Mouse (Mus musculus): ENCODE measurements at regions not wholly inside any gene's neighbourhood (a gene's known extent, or its start where the extent isn't known, plus 50 kb on each side); places are given as distances from the start of the nearest gene placed in this dataset.

DNA sequence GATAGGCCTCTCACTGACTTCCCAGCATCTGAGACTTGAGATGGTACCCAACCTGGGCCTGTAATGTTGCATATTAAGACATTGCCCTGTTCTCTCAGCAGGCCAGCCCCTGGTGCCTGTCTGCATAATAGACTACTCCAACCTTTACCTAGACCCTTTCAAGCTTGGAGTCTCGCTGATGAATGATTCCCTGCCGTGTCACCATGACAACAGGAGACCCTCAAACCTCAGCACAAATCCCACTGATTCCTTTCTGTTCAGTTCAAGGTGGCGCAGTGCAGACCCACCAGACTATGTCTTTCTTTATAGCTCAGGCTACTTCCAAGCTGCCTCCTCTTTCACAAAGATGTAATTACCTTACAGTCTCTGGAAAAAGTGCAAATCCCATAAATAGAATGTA is 172.0 kb downstream of the Dcdc2c start:
- Histone ChIP-seq H3K27ac (ENCODE audit: low read length) (no peak overlapping the region), H3K4me2 (ENCODE audit: low read depth, low read length) (no peak overlapping the region), H3K9me3 (replicated peaks; ENCODE audit: control insufficient read depth, low read length) (no peaks in the 10 kb centered on the region), H3K4me1 (ENCODE audit: control insufficient read depth, insufficient read depth, low read length) (0 out of 2 replicates have a peak, but pooled peaks cover 2% of the 10 kb centered on the region), H3K27me3 (ENCODE audit: control insufficient read depth, insufficient read depth, low read length) (no peaks in the 10 kb centered on the region), H3K9ac (ENCODE audit: low read length) (no peak overlapping the region), H3K4me3 (ENCODE audit: low read length) (no peak overlapping the region), H3K36me3 (ENCODE audit: control insufficient read depth, insufficient read depth) (no peaks in the 10 kb centered on the region)
- WGBS = 76% methylated on average over 3 of the region's 3 CpGs
- no peak for ATAC-seq (replicated peaks; ENCODE audit: extremely low read depth, insufficient read depth, low FRiP score)

- Histone ChIP-seq H3K4me3 (ENCODE audit: low read length) (no peak overlapping the region), H3K9ac (ENCODE audit: low read length) (no peak overlapping the region), H3K9me3 (replicated peaks; ENCODE audit: control insufficient read depth, low read length) (no peaks in the 10 kb centered on the region), H3K4me1 (ENCODE audit: control insufficient read depth, insufficient read depth, low read length) (0 out of 2 replicates have a peak, but pooled peaks cover 2% of the 10 kb centered on the region), H3K27ac (ENCODE audit: low read length) (no peak overlapping the region), H3K4me2 (ENCODE audit: low read depth, low read length) (no peak overlapping the region), H3K36me3 (ENCODE audit: control insufficient read depth, insufficient read depth) (no peaks in the 10 kb centered on the region), H3K27me3 (ENCODE audit: control insufficient read depth, insufficient read depth, low read length) (no peaks in the 10 kb centered on the region)
- WGBS = 76% methylated on average over 3 of the region's 3 CpGs
- no peak for ATAC-seq (replicated peaks; ENCODE audit: extremely low read depth, insufficient read depth, low FRiP score)
Measured at GRCm38 (mm10) chr12:28377968-28378367, 174.2 kb downstream of the Dcdc2c start.

GRCm38 (mm10) chr12:28377373-28377772 is 174.8 kb downstream of the Dcdc2c start:
- Histone ChIP-seq H3K4me1 (ENCODE audit: control insufficient read depth, insufficient read depth, low read length) (0 out of 2 replicates have a peak, but pooled peaks cover 2% of the 10 kb centered on the region), H3K36me3 (ENCODE audit: control insufficient read depth, insufficient read depth) (no peaks in the 10 kb centered on the region), H3K27ac (ENCODE audit: low read length) (no peak overlapping the region), H3K9ac (ENCODE audit: low read length) (no peak overlapping the region), H3K4me3 (ENCODE audit: low read length) (no peak overlapping the region), H3K9me3 (replicated peaks; ENCODE audit: control insufficient read depth, low read length) (no peaks in the 10 kb centered on the region), H3K27me3 (ENCODE audit: control insufficient read depth, insufficient read depth, low read length) (no peaks in the 10 kb centered on the region), H3K4me2 (ENCODE audit: low read depth, low read length) (no peak overlapping the region)
- WGBS = 75% methylated on average over 4 of the region's 4 CpGs
- no peak for ATAC-seq (replicated peaks; ENCODE audit: extremely low read depth, insufficient read depth, low FRiP score)

GRCm38 (mm10) chr12:28376770-28377169 is 175.4 kb downstream of the Dcdc2c start:
- no peak for ATAC-seq (replicated peaks; ENCODE audit: extremely low read depth, insufficient read depth, low FRiP score)
- 64% methylated on average over 4 of the region's 4 CpGs for WGBS
- H3K27me3 ChIP-seq (ENCODE audit: control insufficient read depth, insufficient read depth, low read length) = no peaks in the 10 kb centered on the region
- no peak overlapping the region for H3K27ac ChIP-seq (ENCODE audit: low read length)
- no peaks in the 10 kb centered on the region for H3K9me3 ChIP-seq (replicated peaks; ENCODE audit: control insufficient read depth, low read length)
- no peak overlapping the region for H3K4me3 ChIP-seq (ENCODE audit: low read length)
- no peak overlapping the region for H3K4me2 ChIP-seq (ENCODE audit: low read depth, low read length)
- no peak overlapping the region for H3K9ac ChIP-seq (ENCODE audit: low read length)
- H3K4me1 ChIP-seq (ENCODE audit: control insufficient read depth, insufficient read depth, low read length) = 0 out of 2 replicates have a peak, but pooled peaks cover 2% of the 10 kb centered on the region
- no peaks in the 10 kb centered on the region for H3K36me3 ChIP-seq (ENCODE audit: control insufficient read depth, insufficient read depth)

DNA sequence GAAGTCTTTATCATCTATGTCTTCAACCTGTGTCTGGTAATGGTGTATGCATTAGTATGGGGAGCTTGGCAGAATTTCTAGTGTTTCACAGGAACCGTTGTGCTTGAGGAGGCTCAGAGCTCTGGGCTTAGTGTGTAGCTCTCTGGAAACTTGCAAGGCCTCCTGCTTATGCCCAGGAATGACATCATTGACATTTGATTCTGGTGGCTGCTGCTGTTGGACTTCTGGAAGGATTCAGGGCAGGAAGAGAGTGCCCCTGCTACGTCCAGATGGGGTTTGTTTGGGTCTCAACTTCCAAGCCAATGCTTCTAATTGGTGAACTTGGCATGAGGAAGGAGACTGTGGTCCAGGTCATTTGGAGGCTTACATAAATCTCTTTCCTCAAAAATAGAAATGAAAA is 186.9 kb downstream of the Dcdc2c start:
- H3K9ac ChIP-seq (ENCODE audit: low read length) = no peak overlapping the region
- no peak overlapping the region for H3K4me2 ChIP-seq (ENCODE audit: low read depth, low read length)
- H3K36me3 ChIP-seq (ENCODE audit: control insufficient read depth, insufficient read depth) = no peaks in the 10 kb centered on the region
- ATAC-seq (replicated peaks; ENCODE audit: extremely low read depth, insufficient read depth, low FRiP score) = no peak
- no peaks in the 10 kb centered on the region for H3K27me3 ChIP-seq (ENCODE audit: control insufficient read depth, insufficient read depth, low read length)
- H3K27ac ChIP-seq (ENCODE audit: low read length) = no peak overlapping the region
- no peaks in the 10 kb centered on the region for H3K4me1 ChIP-seq (ENCODE audit: control insufficient read depth, insufficient read depth, low read length)
- H3K9me3 ChIP-seq (replicated peaks; ENCODE audit: control insufficient read depth, low read length) = no peaks in the 10 kb centered on the region
- no peak overlapping the region for H3K4me3 ChIP-seq (ENCODE audit: low read length)
- WGBS = 66% methylated on average over 2 of the region's 2 CpGs

DNA sequence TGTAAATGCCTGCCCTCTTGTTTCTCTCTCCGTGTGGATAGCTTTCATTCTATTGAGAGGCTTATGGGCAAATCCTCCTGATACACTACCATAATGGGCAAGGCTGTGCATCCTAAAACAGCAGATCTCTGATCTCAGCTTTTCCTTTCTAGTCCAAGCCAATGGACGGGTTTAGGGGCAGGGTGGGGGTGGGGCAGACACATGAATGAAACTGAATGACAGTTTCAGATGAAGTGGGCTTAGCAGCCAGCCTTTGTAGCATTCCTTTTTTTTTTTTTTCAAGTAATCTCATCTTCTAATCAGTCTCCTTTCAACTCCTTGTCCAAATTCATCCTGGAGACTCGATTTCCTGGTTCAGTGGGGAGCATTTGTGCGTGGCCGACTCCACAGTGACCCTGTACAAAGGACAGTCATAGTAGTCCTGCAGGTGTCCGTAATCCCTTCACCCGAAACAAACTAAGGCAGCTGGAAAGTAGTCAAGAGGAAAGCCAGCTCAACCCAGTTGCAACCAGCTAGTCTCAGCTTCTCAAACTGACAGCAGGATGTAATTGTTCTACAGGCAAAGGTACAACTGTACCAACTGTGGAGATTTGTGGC is 193.4 kb downstream of the Dcdc2c start:
- no peaks in the 10 kb centered on the region for H3K9me3 ChIP-seq (replicated peaks; ENCODE audit: control insufficient read depth, low read length)
- H3K4me3 ChIP-seq (ENCODE audit: low read length) = no peak overlapping the region
- H3K27ac ChIP-seq (ENCODE audit: low read length) = no peak overlapping the region
- no peaks in the 10 kb centered on the region for H3K36me3 ChIP-seq (ENCODE audit: control insufficient read depth, insufficient read depth)
- H3K4me1 ChIP-seq (ENCODE audit: control insufficient read depth, insufficient read depth, low read length) = no peaks in the 10 kb centered on the region
- ATAC-seq (replicated peaks; ENCODE audit: extremely low read depth, insufficient read depth, low FRiP score) = no peak
- H3K9ac ChIP-seq (ENCODE audit: low read length) = no peak overlapping the region
- WGBS = 41% methylated on average over 7 of the region's 7 CpGs
- no peaks in the 10 kb centered on the region for H3K27me3 ChIP-seq (ENCODE audit: control insufficient read depth, insufficient read depth, low read length)
- no peak overlapping the region for H3K4me2 ChIP-seq (ENCODE audit: low read depth, low read length)

DNA sequence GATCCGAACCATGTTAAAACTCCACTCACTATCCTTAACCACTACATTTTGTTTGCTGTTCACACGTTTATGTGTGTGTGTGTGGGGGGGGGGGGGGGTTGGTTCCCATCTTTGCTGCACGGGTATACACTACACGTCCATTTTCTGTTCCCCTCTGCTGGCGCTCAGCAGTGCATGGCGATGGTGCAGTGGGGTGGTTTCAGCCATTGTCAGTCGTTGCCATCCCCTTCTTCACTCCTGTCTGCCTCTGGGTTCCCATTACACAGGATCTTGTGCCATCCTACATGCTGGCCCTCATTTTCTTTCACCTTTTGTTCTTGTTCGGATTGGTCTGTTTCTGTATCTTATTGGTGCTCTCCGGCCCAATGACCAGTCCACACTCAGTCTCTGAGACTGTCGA is 194.4 kb downstream of the Dcdc2c start:
- Histone ChIP-seq H3K27me3 (ENCODE audit: control insufficient read depth, insufficient read depth, low read length) (no peaks in the 10 kb centered on the region), H3K9me3 (replicated peaks; ENCODE audit: control insufficient read depth, low read length) (no peaks in the 10 kb centered on the region), H3K4me1 (ENCODE audit: control insufficient read depth, insufficient read depth, low read length) (0 out of 2 replicates have a peak, but pooled peaks cover 3% of the 10 kb centered on the region), H3K4me2 (ENCODE audit: low read depth, low read length) (no peak overlapping the region), H3K36me3 (ENCODE audit: control insufficient read depth, insufficient read depth) (no peaks in the 10 kb centered on the region), H3K27ac (ENCODE audit: low read length) (no peak overlapping the region), H3K9ac (ENCODE audit: low read length) (no peak overlapping the region), H3K4me3 (ENCODE audit: low read length) (no peak overlapping the region)
- WGBS = 84% methylated on average over 10 of the region's 10 CpGs
- ATAC-seq (replicated peaks; ENCODE audit: extremely low read depth, insufficient read depth, low FRiP score) = no peak

- WGBS = 38% methylated on average over 3 of the region's 3 CpGs
- no peak for ATAC-seq (replicated peaks; ENCODE audit: extremely low read depth, insufficient read depth, low FRiP score)
Measured at GRCm38 (mm10) chr12:28353140-28353539, 199.1 kb downstream of the Dcdc2c start.

DNA sequence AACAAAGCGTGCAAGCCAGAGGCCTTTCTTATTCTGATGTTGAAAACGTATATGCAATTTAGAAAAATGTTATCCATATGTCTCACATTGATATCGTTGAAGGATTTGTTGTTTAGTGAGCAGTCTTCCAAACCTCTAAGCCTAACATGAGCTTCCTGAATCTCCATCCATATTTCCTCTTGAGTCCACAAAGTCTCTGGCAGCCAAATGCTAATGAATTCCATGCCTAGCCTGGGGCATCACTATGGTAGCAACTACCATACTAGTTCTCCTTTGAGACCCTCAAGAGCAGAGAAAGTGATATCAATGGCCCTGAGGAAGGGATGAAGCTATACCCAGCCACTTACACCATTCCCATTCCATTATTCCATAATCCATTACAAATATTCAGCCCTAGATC is 199.6 kb downstream of the Dcdc2c start:
- Histone ChIP-seq H3K27me3 (ENCODE audit: control insufficient read depth, insufficient read depth, low read length) (no peaks in the 10 kb centered on the region), H3K27ac (ENCODE audit: low read length) (no peak overlapping the region), H3K9me3 (replicated peaks; ENCODE audit: control insufficient read depth, low read length) (no peaks in the 10 kb centered on the region), H3K36me3 (ENCODE audit: control insufficient read depth, insufficient read depth) (no peaks in the 10 kb centered on the region), H3K4me2 (ENCODE audit: low read depth, low read length) (no peak overlapping the region), H3K4me3 (ENCODE audit: low read length) (no peak overlapping the region), H3K9ac (ENCODE audit: low read length) (no peak overlapping the region), H3K4me1 (ENCODE audit: control insufficient read depth, insufficient read depth, low read length) (0 out of 2 replicates have a peak, but pooled peaks cover 3% of the 10 kb centered on the region)
- WGBS = 81% methylated on average over 3 of the region's 3 CpGs
- no peak for ATAC-seq (replicated peaks; ENCODE audit: extremely low read depth, insufficient read depth, low FRiP score)

More at GRCm38 (mm10) chr12:28353140-28353539, 199.1 kb downstream of the Dcdc2c start:
- no peak overlapping the region for H3K9ac ChIP-seq (ENCODE audit: low read length)
- no peak overlapping the region for H3K4me2 ChIP-seq (ENCODE audit: low read depth, low read length)
- H3K4me1 ChIP-seq (ENCODE audit: control insufficient read depth, insufficient read depth, low read length) = 0 out of 2 replicates have a peak, but pooled peaks cover 3% of the 10 kb centered on the region
- H3K27me3 ChIP-seq (ENCODE audit: control insufficient read depth, insufficient read depth, low read length) = no peaks in the 10 kb centered on the region
- no peaks in the 10 kb centered on the region for H3K9me3 ChIP-seq (replicated peaks; ENCODE audit: control insufficient read depth, low read length)
- no peak overlapping the region for H3K27ac ChIP-seq (ENCODE audit: low read length)
- H3K36me3 ChIP-seq (ENCODE audit: control insufficient read depth, insufficient read depth) = no peaks in the 10 kb centered on the region
- H3K4me3 ChIP-seq (ENCODE audit: low read length) = no peak overlapping the region

Measured in heart, embryonic 16.5 days (tissue).